Mouse (Mus musculus) heart, embryonic 16.5 days (tissue): ENCODE measurements around the gene Hras. TPM values are rescaled to one million over a fixed set of nuclear protein-coding genes. Genes with fewer than 3 reads are reported as not detected.

Experiments used
- ATAC-seq: fragments of 200-750 bp; cut with Nextera tagmentation; replicated peaks from 2 replicates; pipeline ENCODE4 v1.8.0; 2017; ENCODE audit warnings: moderate number of reproducible peaks; ENCODE audit not compliant: insufficient read depth, low FRiP score; ENCODE audit errors: extremely low read depth
- H3K27ac ChIP-seq: fragments of 300-500 bp; sonication (generic); 2 replicates; pipeline ENCODE4 v1.5.1; 2014; ENCODE audit warnings: mild to moderate bottlenecking, low read length, control low read depth, moderate library complexity
- H3K27me3 ChIP-seq: fragments of 300-500 bp; sonication (generic); 2 replicates; pipeline ENCODE4 v1.6.1; 2014; ENCODE audit warnings: low read length, mixed read lengths; ENCODE audit not compliant: control insufficient read depth, insufficient read depth
- H3K36me3 ChIP-seq: fragments of 300-500 bp; sonication (generic); 2 replicates; pipeline ENCODE4 v1.6.1; 2014; ENCODE audit not compliant: control insufficient read depth, insufficient read depth
- H3K4me1 ChIP-seq: fragments of 300-500 bp; sonication (generic); 2 replicates; pipeline ENCODE4 v1.6.1; 2014; ENCODE audit warnings: low read length, mixed read lengths; ENCODE audit not compliant: control insufficient read depth, insufficient read depth
- H3K4me2 ChIP-seq: fragments of 300-500 bp; sonication (generic); 2 replicates; pipeline ENCODE4 v1.6.1; 2014; ENCODE audit warnings: low read depth, mild to moderate bottlenecking, control low read depth, low read length
- H3K4me3 ChIP-seq: fragments of 300-500 bp; sonication (generic); 2 replicates; pipeline ENCODE4 v1.5.1; 2014; ENCODE audit warnings: mild to moderate bottlenecking, control low read depth, low read length
- H3K9ac ChIP-seq: fragments of 300-500 bp; sonication (generic); 2 replicates; pipeline ENCODE4 v1.6.1; 2014; ENCODE audit warnings: low read length, control low read depth
- H3K9me3 ChIP-seq: fragments of 300-500 bp; sonication (generic); replicated peaks from 2 replicates; pipeline ENCODE4 v1.6.1; 2016; ENCODE audit warnings: low read length; ENCODE audit not compliant: control insufficient read depth
- WGBS: fragments of 180-500 bp; shearing (Covaris S2); extraction: QIAGEN DNeasy Blood & Tissue Kit; methylation state at CpG from one replicate; pipeline ENCODE4 v1.1.7; 2014; 5-methylcytosine and 5-hydroxymethylcytosine counted together
- polyA plus RNA-seq: library from polyadenylated mRNA; unstranded; fragments of >200 nt; fragmentation: Nextera tagmentation; extraction: Ambion mirVana; gene quantifications from 2 replicates; pipeline ENCODE4 v1.2.1, GENCODE M21; 2015

The Hras gene
- polyA plus RNA-seq, result 59.5 and 92.1 TPM in 2 replicates

- ATAC-seq, result peak; percentile 96
These were observed at the start of gene Hras, which contains the start of gene Lrrc56 for GRCm38 (mm10) chr7:141193948-141194347. Gene Hras (minus strand): TSS chr7:141194005. Gene Lrrc56 (plus strand): TSS chr7:141194157.

GRCm38 (mm10) chr7:141231551-141231950 lies 37.7 kb upstream of the Hras start:
- no peak overlapping the region for H3K4me3 ChIP-seq
- peaks cover 37% of the 10 kb centered on the region for H3K36me3 ChIP-seq
- H3K4me1 ChIP-seq, result peaks cover 13% of the 10 kb centered on the region
- H3K9me3 ChIP-seq, result no peaks in the 10 kb centered on the region
- no peak for ATAC-seq
- no peak overlapping the region for H3K4me2 ChIP-seq
- H3K27me3 ChIP-seq, result no peaks in the 10 kb centered on the region
- H3K27ac ChIP-seq, result no peak overlapping the region
- 91% methylated on average over 10 of the region's 10 CpGs for WGBS
- H3K9ac ChIP-seq, result no peak overlapping the region

More at GRCm38 (mm10) chr7:141193948-141194347, at the start of gene Hras, which contains the start of gene Lrrc56:
- Histone ChIP-seq H3K9ac (peak within 1 kb of the TSS; percentile 77), H3K4me1 (peaks cover 16% of the 10 kb centered on the region), H3K36me3 (peaks cover 31% of the 10 kb centered on the region), H3K27me3 (no peaks in the 10 kb centered on the region), H3K4me3 (peak within 1 kb of the TSS; percentile 58), H3K9me3 (no peaks in the 10 kb centered on the region), H3K4me2 (peak within 1 kb of the TSS; percentile 99), H3K27ac (peak within 1 kb of the TSS; percentile 89)
- WGBS, result under 1% methylated on average over 32 of the region's 39 CpGs

- no peak overlapping the region for H3K4me2 ChIP-seq
- peaks cover 34% of the 10 kb centered on the region for H3K36me3 ChIP-seq
- no peaks in the 10 kb centered on the region for H3K9me3 ChIP-seq
- no peak overlapping the region for H3K4me3 ChIP-seq
- H3K27ac ChIP-seq, result no peak overlapping the region
- 85% methylated on average over 3 of the region's 3 CpGs for WGBS
- H3K9ac ChIP-seq, result no peak overlapping the region
- ATAC-seq, result no peak
- H3K4me1 ChIP-seq, result peaks cover 13% of the 10 kb centered on the region
- H3K27me3 ChIP-seq, result no peaks in the 10 kb centered on the region
These were observed 37.3 kb upstream of the Hras start for GRCm38 (mm10) chr7:141231111-141231510.

- 86% methylated on average over 4 of the region's 4 CpGs for WGBS
- Histone ChIP-seq H3K36me3 (peaks cover 32% of the 10 kb centered on the region), H3K4me3 (no peak overlapping the region), H3K4me2 (0 out of 2 replicates have a peak overlapping the region, but pooled peaks have one; percentile 6), H3K9ac (no peak overlapping the region), H3K27me3 (no peaks in the 10 kb centered on the region), H3K27ac (no peak overlapping the region), H3K9me3 (no peaks in the 10 kb centered on the region), H3K4me1 (peaks cover 13% of the 10 kb centered on the region)
- no peak for ATAC-seq
These were observed 36.8 kb upstream of the Hras start for GRCm38 (mm10) chr7:141230570-141230969.

GRCm38 (mm10) chr7:141229702-141230101 lies 35.9 kb upstream of the Hras start:
- peaks cover 13% of the 10 kb centered on the region for H3K4me1 ChIP-seq
- peak overlapping the region; percentile 98 for H3K9ac ChIP-seq
- peak overlapping the region; percentile 93 for H3K4me2 ChIP-seq
- H3K4me3 ChIP-seq, result peak overlapping the region; percentile 98
- no peak for ATAC-seq
- no peak overlapping the region for H3K27ac ChIP-seq
- H3K9me3 ChIP-seq, result no peaks in the 10 kb centered on the region
- H3K36me3 ChIP-seq, result peaks cover 27% of the 10 kb centered on the region
- H3K27me3 ChIP-seq, result no peaks in the 10 kb centered on the region
- 45% methylated on average over 6 of the region's 6 CpGs for WGBS

GRCm38 (mm10) chr7:141228279-141229067 lies 34.7 kb upstream of the Hras start, which contains the start of gene Phrf1:
Gene Phrf1 (plus strand): TSS chr7:141228784.
- Histone ChIP-seq H3K27ac (peak within 1 kb of the TSS; percentile 90), H3K9me3 (no peaks in the 10 kb centered on the region), H3K4me1 (peaks cover 13% of the 10 kb centered on the region), H3K27me3 (no peaks in the 10 kb centered on the region), H3K9ac (peak within 1 kb of the TSS; percentile 98), H3K4me3 (peak within 1 kb of the TSS; percentile 98), H3K36me3 (peaks cover 18% of the 10 kb centered on the region), H3K4me2 (peak within 1 kb of the TSS; percentile 93)
- ATAC-seq, result peak; percentile 88
- WGBS, result under 1% methylated on average over 76 of the region's 76 CpGs

- H3K4me2 ChIP-seq, result no peak overlapping the region
- ATAC-seq, result no peak
- 78% methylated on average over 4 of the region's 4 CpGs for WGBS
- H3K27ac ChIP-seq, result no peak overlapping the region
- no peaks in the 10 kb centered on the region for H3K27me3 ChIP-seq
- peak overlapping the region; percentile 98; the same call in 1 of the 2 replicates for H3K4me3 ChIP-seq
- H3K4me1 ChIP-seq, result peaks cover 15% of the 10 kb centered on the region
- no peak overlapping the region for H3K9ac ChIP-seq
- H3K36me3 ChIP-seq, result peaks cover 11% of the 10 kb centered on the region
- H3K9me3 ChIP-seq, result no peaks in the 10 kb centered on the region
These were observed 34.0 kb upstream of the Hras start for GRCm38 (mm10) chr7:141227796-141228195.

- no peaks in the 10 kb centered on the region for H3K27me3 ChIP-seq
- H3K4me3 ChIP-seq, result no peak overlapping the region
- no peak for ATAC-seq
- H3K4me1 ChIP-seq, result peaks cover 24% of the 10 kb centered on the region
- H3K9me3 ChIP-seq, result no peaks in the 10 kb centered on the region
- H3K4me2 ChIP-seq, result no peak overlapping the region
- no peak overlapping the region for H3K9ac ChIP-seq
- WGBS, result 78% methylated on average over 6 of the region's 6 CpGs
- no peaks in the 10 kb centered on the region; the same call in 1 of the 2 replicates for H3K36me3 ChIP-seq
- H3K27ac ChIP-seq, result no peak overlapping the region
These were observed 32.7 kb upstream of the Hras start for GRCm38 (mm10) chr7:141226535-141226934.

GRCm38 (mm10) chr7:141222696-141223215 lies 29.0 kb upstream of the Hras start:
- Histone ChIP-seq H3K4me2 (peak overlapping the region; percentile 66; the same call in 1 of the 2 replicates), H3K9ac (peak overlapping the region; percentile 64; the same call in 1 of the 2 replicates), H3K27me3 (no peaks in the 10 kb centered on the region), H3K4me1 (peaks cover 24% of the 10 kb centered on the region), H3K36me3 (no peaks in the 10 kb centered on the region; the same call in 1 of the 2 replicates), H3K27ac (peak overlapping the region; percentile 94), H3K9me3 (no peaks in the 10 kb centered on the region), H3K4me3 (no peak overlapping the region)
- no peak for ATAC-seq
- 74% methylated on average over 4 of the region's 4 CpGs for WGBS
